ENCODE assay signal across 22 mouse cellular contexts in the genomic region with DNA sequence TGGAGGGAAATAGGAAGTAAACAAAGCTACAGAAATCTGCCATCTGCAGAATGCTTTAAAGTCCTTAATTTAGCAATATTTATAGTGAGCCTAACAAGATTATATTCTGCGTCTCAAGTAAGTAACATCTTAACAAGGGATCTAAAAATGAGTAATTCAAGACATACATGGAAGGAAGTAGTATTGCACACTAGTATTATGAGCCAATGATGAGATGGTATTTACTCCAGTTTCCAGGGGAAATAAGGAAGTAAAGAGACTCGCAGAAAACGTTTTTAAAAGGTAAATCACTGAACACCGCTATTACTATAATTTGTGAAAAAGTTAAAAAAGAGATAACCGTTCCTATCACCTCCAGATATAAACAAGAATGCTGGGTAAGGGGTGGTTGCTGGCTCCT. TPM values are rescaled to one million over a fixed set of nuclear protein-coding genes. Genes with fewer than 3 reads are reported as not detected.
DNase-seq lines count a peak whose midpoint lies in the region; ATAC-seq and TF ChIP-seq lines count a peak whose summit lies in the region.
"Had no signal": no experiment of that assay in that cellular context is flagged by ENCODE, and none has a peak within 500 bp of the region (broad histone marks: within the 10 kb centered on the region; RNA-seq: fewer than 3 reads in every experiment).

No protein-coding gene starts in this region.

- H3K27ac ChIP-seq in bone marrow macrophage, adult 2 months (ENCODE audit: insufficient read depth, low read depth, low read length): peak overlapping the region; percentile 31
- no peak overlapping the region for H3K27ac ChIP-seq in left cerebral cortex, adult 2 months
- H3K27ac ChIP-seq: embryonic facial prominence, embryonic 13.5 days; embryonic facial prominence, embryonic 15.5 days; forebrain, embryonic 10.5 days; forebrain, embryonic 12.5 days had no signal

- intact Hi-C loops in left cerebral cortex, adult 2 months (cut with DNase I): no loop called here

- H3K4me1 ChIP-seq in bone marrow macrophage, adult 2 months (ENCODE audit: control insufficient read depth, insufficient read depth, low read length): peaks cover 23% of the 10 kb centered on the region
- H3K4me1 ChIP-seq: embryonic facial prominence, embryonic 15.5 days; forebrain, embryonic 10.5 days had no signal

- no peak for TF ChIP-seq CTCF in bone marrow macrophage, adult 2 months (IDR thresholded peaks at IDR 0.05; ENCODE audit: low read depth, low read length)
- no peak for TF ChIP-seq CTCF in left cerebral cortex, adult 2 months (IDR thresholded peaks at IDR 0.05)

- no peak for TF ChIP-seq POLR2A in bone marrow macrophage, adult 2 months (IDR thresholded peaks at IDR 0.05; ENCODE audit: borderline replicate concordance, low read depth, low read length)

- no peak overlapping the region for H3K4me3 ChIP-seq in bone marrow macrophage, adult 2 months (ENCODE audit: insufficient read depth, low read length)
- H3K4me3 ChIP-seq in left cerebral cortex, adult 2 months: no peak overlapping the region
- H3K4me3 ChIP-seq: embryonic facial prominence, embryonic 13.5 days; embryonic facial prominence, embryonic 15.5 days; erythroblast, embryonic 14.5 days; forebrain, embryonic 10.5 days; forebrain, embryonic 12.5 days had no signal

- peak; percentile 37 for DNase-seq in 416B (ENCODE audit: low read depth)
- DNase-seq in cerebellum, adult 11 months: no peak
- DNase-seq in left cerebral cortex, adult 2 months (ENCODE audit: extremely low spot score in 1 of 2, low spot score in 2 of 2): no peak
- DNase-seq in lung, postnatal 14 days: no peak
- DNase-seq in frontal cortex, postnatal 25 days (ENCODE audit: low spot score in 2 of 2): no peak
- DNase-seq: adrenal gland, adult 8-10 months; adrenal gland, postnatal 14 days; adrenal gland, postnatal 36 days; cerebellum, postnatal 10 days; embryo, embryonic 11 days had no signal

- ATAC-seq in megakaryocyte, adult 5-6 weeks (ENCODE audit: poor library complexity, severe bottlenecking): peak; percentile 75
- peak; percentile 41; the same call in 1 of the 2 replicates for ATAC-seq in megakaryocyte-erythroid progenitor cell, adult 5-6 weeks (replicated peaks; ENCODE audit: low FRiP score, low TSS enrichment, poor library complexity, severe bottlenecking)
- ATAC-seq: activated CD4-positive, CD25-positive, alpha-beta regulatory T cell, adult 4 months; forebrain, embryonic 14.5 days; forebrain, embryonic 16.5 days; Patski had no signal

RNA-seq across cellular contexts. Expression of a gene that starts 49.9 kb away (rescaled TPM):
- polyA plus RNA-seq in bone marrow macrophage, adult 2 months (2012; ENCODE audit: insufficient read depth, insufficient read length, missing spikeins): 91.4 and 98.9 TPM in 2 replicates
- total RNA-seq in megakaryocyte, adult 5-6 weeks (2015): 66.8 and 70.0 TPM in 2 replicates
- 34.1 and 45.3 TPM in 2 replicates for total RNA-seq in megakaryocyte, adult 5-6 weeks (2017)
- total RNA-seq in megakaryocyte-erythroid progenitor cell, adult 5-6 weeks (2014; fragmentation: Nextera tagmentation): 24.3 and 37.1 TPM in 2 replicates
- total RNA-seq in megakaryocyte-erythroid progenitor cell, adult 5-6 weeks (2017): 18.3 and 20.8 TPM in 2 replicates
- 100 to 1,000 TPM; 247 to 268 TPM for total RNA-seq in left cerebral cortex, adult 2 months (2021)
